Mouse (Mus musculus): ENCODE measurements around the gene Ccdc58. TPM values are rescaled to one million over a fixed set of nuclear protein-coding genes. Genes with fewer than 3 reads are reported as not detected.
"Not testable (repeated sequence)": the region's sequence is repeated elsewhere in the genome, so short reads cannot be mapped to it uniquely, and the experiment has no call there.

Gene Ccdc58
- 86.1 and 88.3 TPM in 2 replicates for polyA plus RNA-seq (2016; fragmentation: Nextera tagmentation; extraction: Ambion mirVana)

DNA sequence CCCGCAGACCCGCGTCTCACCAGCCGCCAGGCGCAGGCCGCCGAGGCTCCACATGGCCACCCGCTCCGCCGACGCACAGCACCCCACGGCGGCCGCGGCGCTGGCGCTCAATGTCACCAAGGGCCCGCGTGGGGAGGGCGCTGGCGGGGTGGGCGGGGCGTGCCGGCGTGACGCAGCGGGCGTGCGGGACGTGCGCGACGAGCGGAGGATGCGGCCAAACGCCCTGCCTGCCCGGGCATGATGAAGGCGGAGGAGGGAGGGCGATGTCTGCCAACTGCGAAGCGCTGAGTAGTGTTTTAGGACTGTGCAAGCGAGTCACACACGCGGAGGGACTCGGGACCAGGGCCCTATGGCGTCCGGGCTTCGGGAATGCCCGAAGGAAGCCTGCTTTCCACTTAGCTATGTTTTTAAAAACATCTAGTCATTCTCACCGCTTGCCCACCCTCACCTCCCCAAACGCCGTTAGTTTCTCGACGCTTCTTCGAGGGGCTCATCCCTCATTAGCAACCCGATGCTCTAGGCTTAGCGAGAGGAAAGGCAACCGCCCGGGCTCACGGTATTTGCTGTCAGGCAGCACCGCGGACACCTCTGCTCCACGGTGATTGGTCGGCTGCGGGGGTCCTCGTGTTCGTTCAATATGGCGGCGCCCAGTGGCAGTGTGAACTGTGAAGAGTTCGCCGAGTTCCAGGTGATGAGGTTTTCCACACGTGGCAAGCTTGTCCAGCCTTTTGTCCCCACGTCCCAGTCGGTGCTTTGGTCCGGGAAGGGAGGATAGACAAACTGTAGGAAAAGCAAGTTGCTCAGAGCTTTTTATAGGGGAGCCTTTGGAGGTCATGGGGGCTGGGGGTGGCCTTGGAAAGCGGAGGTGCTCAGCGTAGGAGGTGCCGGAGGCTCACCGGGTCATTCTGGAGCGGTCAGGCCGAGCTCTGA is at the start of gene Ccdc58, which contains the start of gene Fam162a:
Ccdc58 (plus strand) TSS at position 236 of the 930 bp plus-strand sequence.
Fam162a (minus strand) TSS at position 145 of the 930 bp plus-strand sequence.
- Histone ChIP-seq H3K9ac (peak within 1 kb of the TSS; percentile 80), H3K4me2 (replicated peaks) (peak within 1 kb of the TSS; percentile 62), H3K4me1 (peaks cover 10% of the 10 kb centered on the region), H3K36me3 (no peaks in the 10 kb centered on the region), H3K27ac (peak within 1 kb of the TSS; percentile 98), H3K9me3 (no peaks in the 10 kb centered on the region), H3K4me3 (peak within 1 kb of the TSS; percentile 77), H3K27me3 (no peaks in the 10 kb centered on the region)
- peak; percentile 93 for ATAC-seq (ENCODE audit: insufficient number of reproducible peaks, insufficient read depth, low FRiP score, low TSS enrichment)
- WGBS: under 1% methylated on average over 81 of the region's 81 CpGs

DNA sequence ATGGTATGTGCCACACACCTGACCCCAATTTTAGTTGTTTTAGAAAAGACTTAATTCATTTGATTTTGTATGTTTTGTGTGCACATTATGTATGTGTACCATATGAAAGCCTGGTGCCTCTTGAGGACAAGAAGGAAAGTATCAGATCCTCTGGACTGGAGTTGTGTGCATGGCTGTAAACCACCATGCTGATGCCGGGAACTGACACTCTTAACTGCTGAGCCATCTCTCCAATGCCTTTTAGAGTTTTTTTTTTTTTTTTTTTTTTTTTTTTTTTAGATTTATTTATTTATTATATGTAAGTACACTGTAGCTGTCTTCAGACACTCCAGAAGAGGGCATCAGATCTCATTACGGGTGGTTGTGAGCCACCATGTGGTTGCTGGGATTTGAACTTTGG is 43.4 kb upstream of the Ccdc58 start:
- H3K9me3 ChIP-seq; H3K9ac ChIP-seq; H3K4me1 ChIP-seq; H3K4me2 ChIP-seq (replicated peaks); H3K27ac ChIP-seq; H3K27me3 ChIP-seq; H3K4me3 ChIP-seq; ATAC-seq (ENCODE audit: insufficient number of reproducible peaks, insufficient read depth, low FRiP score, low TSS enrichment): not testable (repeated sequence)
- 83% methylated on average over 1 of the region's 2 CpGs for WGBS
- peaks cover 21% of the 10 kb centered on the region for H3K36me3 ChIP-seq

GRCm38 (mm10) chr16:36040640-36041624 is 30.6 kb upstream of the Ccdc58 start, which contains the start of gene Wdr5b:
Gene Wdr5b, plus strand, starts transcription at chr16:36041190.
- peak within 1 kb of the TSS; percentile 67 for H3K9ac ChIP-seq
- 2% methylated on average over 39 of the region's 39 CpGs for WGBS
- H3K27me3 ChIP-seq: no peaks in the 10 kb centered on the region
- H3K4me2 ChIP-seq (replicated peaks): peak within 1 kb of the TSS; percentile 60
- H3K4me1 ChIP-seq: peaks cover 10% of the 10 kb centered on the region
- peak; percentile 95 for ATAC-seq (ENCODE audit: insufficient number of reproducible peaks, insufficient read depth, low FRiP score, low TSS enrichment)
- peaks cover 36% of the 10 kb centered on the region for H3K36me3 ChIP-seq
- H3K27ac ChIP-seq: peak within 1 kb of the TSS; percentile 89
- H3K4me3 ChIP-seq: peak within 1 kb of the TSS; percentile 64
- no peaks in the 10 kb centered on the region for H3K9me3 ChIP-seq

DNA sequence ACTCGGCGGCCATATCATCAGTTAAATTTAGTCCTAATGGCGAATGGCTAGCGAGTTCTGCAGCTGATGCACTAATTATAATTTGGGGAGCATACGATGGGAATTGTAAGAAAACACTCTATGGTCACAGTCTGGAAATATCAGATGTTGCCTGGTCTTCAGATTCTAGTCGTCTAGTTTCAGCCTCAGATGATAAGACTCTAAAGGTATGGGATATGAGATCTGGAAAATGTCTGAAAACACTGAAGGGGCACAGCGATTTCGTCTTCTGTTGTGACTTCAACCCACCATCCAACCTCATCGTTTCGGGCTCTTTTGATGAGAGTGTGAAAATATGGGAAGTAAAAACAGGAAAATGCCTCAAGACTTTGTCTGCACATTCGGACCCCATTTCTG is 29.9 kb upstream of the Ccdc58 start:
- Histone ChIP-seq H3K4me3 (peak overlapping the region; percentile 64), H3K27me3 (no peaks in the 10 kb centered on the region), H3K9ac (peak overlapping the region; percentile 67), H3K4me2 (replicated peaks) (peak overlapping the region; percentile 60), H3K27ac (peak overlapping the region; percentile 89), H3K9me3 (no peaks in the 10 kb centered on the region), H3K4me1 (peaks cover 10% of the 10 kb centered on the region), H3K36me3 (peaks cover 41% of the 10 kb centered on the region)
- WGBS: 30% methylated on average over 11 of the region's 11 CpGs
- ATAC-seq (ENCODE audit: insufficient number of reproducible peaks, insufficient read depth, low FRiP score, low TSS enrichment): no peak

DNA sequence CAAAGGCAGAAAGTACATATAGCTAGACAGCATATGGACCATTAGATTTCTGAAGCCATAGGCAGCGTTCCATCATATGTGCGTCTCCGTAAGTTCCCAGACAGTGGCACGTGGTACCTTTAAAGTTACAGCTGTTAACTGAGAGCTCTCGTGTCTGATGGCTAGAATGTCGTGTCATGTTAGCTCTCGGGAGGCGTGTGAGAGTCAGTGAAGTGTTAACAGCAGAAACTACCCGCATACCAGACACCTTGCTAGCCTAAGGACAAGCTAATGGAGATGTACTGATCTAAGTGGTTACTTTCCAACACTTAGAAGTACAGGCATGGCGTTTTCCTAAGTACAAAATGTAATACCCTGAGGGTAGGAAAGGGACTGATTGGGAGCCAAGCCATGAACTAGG is 28.4 kb upstream of the Ccdc58 start:
- H3K4me3 ChIP-seq: no peak overlapping the region
- WGBS: 87% methylated on average over 10 of the region's 10 CpGs

GRCm38 (mm10) chr16:36043964-36044363 is 27.5 kb upstream of the Ccdc58 start:
- no peak overlapping the region for H3K9ac ChIP-seq
- peaks cover 10% of the 10 kb centered on the region for H3K4me1 ChIP-seq
- WGBS: 90% methylated on average over 4 of the region's 4 CpGs
- H3K27me3 ChIP-seq: no peaks in the 10 kb centered on the region
- H3K36me3 ChIP-seq: peaks cover 62% of the 10 kb centered on the region
- ATAC-seq (ENCODE audit: insufficient number of reproducible peaks, insufficient read depth, low FRiP score, low TSS enrichment): no peak
- H3K4me3 ChIP-seq: no peak overlapping the region
- no peak overlapping the region for H3K27ac ChIP-seq
- H3K9me3 ChIP-seq: no peaks in the 10 kb centered on the region
- no peak overlapping the region for H3K4me2 ChIP-seq (replicated peaks)

More for the DNA sequence above, 28.4 kb upstream of the Ccdc58 start:
- H3K36me3 ChIP-seq: peaks cover 53% of the 10 kb centered on the region
- H3K4me1 ChIP-seq: peaks cover 10% of the 10 kb centered on the region
- H3K27me3 ChIP-seq: no peaks in the 10 kb centered on the region
- ATAC-seq (ENCODE audit: insufficient number of reproducible peaks, insufficient read depth, low FRiP score, low TSS enrichment): no peak
- H3K27ac ChIP-seq: no peak overlapping the region
- H3K9ac ChIP-seq: no peak overlapping the region
- H3K4me2 ChIP-seq (replicated peaks): no peak overlapping the region
- no peaks in the 10 kb centered on the region for H3K9me3 ChIP-seq

DNA sequence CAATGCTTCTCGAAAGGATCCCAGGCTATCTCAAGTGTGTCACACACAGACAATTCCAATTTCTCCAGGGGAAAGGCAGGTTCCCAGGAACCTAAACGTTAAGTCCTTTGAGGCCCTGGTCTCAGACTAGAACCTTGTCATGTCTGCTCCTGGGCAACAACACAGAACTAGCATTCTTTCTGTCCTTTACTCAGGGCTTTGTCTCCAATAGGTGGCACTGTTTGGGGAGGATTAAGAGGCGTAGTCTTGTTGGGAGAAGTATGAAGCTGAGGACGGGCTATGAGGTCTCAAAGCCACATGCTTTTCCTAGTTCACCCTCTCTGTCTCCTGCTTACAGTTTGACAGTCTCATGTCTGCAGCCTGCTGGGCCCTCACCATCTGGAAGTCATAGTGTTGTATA is 23.9 kb upstream of the Ccdc58 start:
- Histone ChIP-seq H3K36me3 (peaks cover 91% of the 10 kb centered on the region), H3K27me3 (no peaks in the 10 kb centered on the region), H3K9me3 (no peaks in the 10 kb centered on the region), H3K4me1 (peaks cover 2% of the 10 kb centered on the region), H3K9ac (no peak overlapping the region), H3K4me3 (no peak overlapping the region), H3K27ac (no peak overlapping the region), H3K4me2 (replicated peaks) (no peak overlapping the region)
- WGBS: 88% methylated on average over 4 of the region's 4 CpGs
- no peak for ATAC-seq (ENCODE audit: insufficient number of reproducible peaks, insufficient read depth, low FRiP score, low TSS enrichment)

GRCm38 (mm10) chr16:36051491-36051890 is 20.0 kb upstream of the Ccdc58 start:
- Histone ChIP-seq H3K9ac (no peak overlapping the region), H3K4me2 (replicated peaks) (no peak overlapping the region), H3K36me3 (peaks cover 61% of the 10 kb centered on the region), H3K9me3 (no peaks in the 10 kb centered on the region), H3K4me1 (no peaks in the 10 kb centered on the region), H3K4me3 (no peak overlapping the region), H3K27ac (no peak overlapping the region), H3K27me3 (no peaks in the 10 kb centered on the region)
- no peak for ATAC-seq (ENCODE audit: insufficient number of reproducible peaks, insufficient read depth, low FRiP score, low TSS enrichment)
- WGBS: 72% methylated on average over 6 of the region's 6 CpGs

- Histone ChIP-seq H3K27me3 (no peaks in the 10 kb centered on the region), H3K27ac (no peak overlapping the region), H3K4me1 (no peaks in the 10 kb centered on the region), H3K9me3 (no peaks in the 10 kb centered on the region), H3K4me3 (no peak overlapping the region), H3K9ac (no peak overlapping the region), H3K4me2 (replicated peaks) (no peak overlapping the region), H3K36me3 (peaks cover 41% of the 10 kb centered on the region)
- WGBS: 83% methylated on average over 6 of the region's 6 CpGs
- no peak for ATAC-seq (ENCODE audit: insufficient number of reproducible peaks, insufficient read depth, low FRiP score, low TSS enrichment)
These were observed 17.8 kb upstream of the Ccdc58 start for GRCm38 (mm10) chr16:36053524-36054275.

GRCm38 (mm10) chr16:36054920-36055319 is 16.6 kb upstream of the Ccdc58 start:
- ATAC-seq (ENCODE audit: insufficient number of reproducible peaks, insufficient read depth, low FRiP score, low TSS enrichment): no peak
- H3K9ac ChIP-seq: no peak overlapping the region
- H3K4me3 ChIP-seq: no peak overlapping the region
- H3K27me3 ChIP-seq: no peaks in the 10 kb centered on the region
- WGBS: 93% methylated on average over 8 of the region's 8 CpGs
- no peaks in the 10 kb centered on the region for H3K9me3 ChIP-seq
- H3K27ac ChIP-seq: no peak overlapping the region
- H3K4me1 ChIP-seq: no peaks in the 10 kb centered on the region
- H3K36me3 ChIP-seq: peaks cover 29% of the 10 kb centered on the region
- no peak overlapping the region for H3K4me2 ChIP-seq (replicated peaks)

- WGBS: 88% methylated on average over 11 of the region's 11 CpGs
- no peak overlapping the region for H3K27ac ChIP-seq
- H3K9ac ChIP-seq: no peak overlapping the region
- no peak overlapping the region for H3K4me2 ChIP-seq (replicated peaks)
- no peak overlapping the region for H3K4me3 ChIP-seq
- no peaks in the 10 kb centered on the region for H3K9me3 ChIP-seq
- no peaks in the 10 kb centered on the region for H3K27me3 ChIP-seq
- peaks cover 16% of the 10 kb centered on the region for H3K36me3 ChIP-seq
- H3K4me1 ChIP-seq: no peaks in the 10 kb centered on the region
- ATAC-seq (ENCODE audit: insufficient number of reproducible peaks, insufficient read depth, low FRiP score, low TSS enrichment): no peak
These were observed 15.1 kb upstream of the Ccdc58 start for GRCm38 (mm10) chr16:36056416-36056815.

Data from embryonic facial prominence, embryonic 12.5 days (tissue).